Mouse (Mus musculus) MEL (cell line): ENCODE results near the gene Fgd2. TPM values are rescaled to one million over a fixed set of nuclear protein-coding genes. Genes with fewer than 3 reads are reported as not detected.

Experiments
- DNase-seq: peaks from one replicate; pipeline ENCODE4 v3.0.0; 2011; ENCODE audit warnings: low read depth, low spot score
- H3K27ac ChIP-seq: 2 replicates; pipeline ENCODE4 v1.5.1; 2012; ENCODE audit warnings: low read depth, mild to moderate bottlenecking, control low read depth, low read length, moderate library complexity; ENCODE audit not compliant: control insufficient read depth
- H3K27me3 ChIP-seq, 2 experiments: fragments of 150-350 bp in 1 of 2; sonication (generic) in 1 of 2; 2 replicates each; pipeline ENCODE4 v1.6.1; 2012; ENCODE audit warnings: low read length in 2 of 2, mild to moderate bottlenecking in 2 of 2, improper control_type of control experiment in 1 of 2, moderate library complexity in 1 of 2; ENCODE audit not compliant: insufficient read depth in 2 of 2, control insufficient read depth in 1 of 2
- H3K36me3 ChIP-seq, 2 experiments: 2 replicates each; pipeline ENCODE4 v1.6.1; 2012 to 2014; ENCODE audit warnings: low read length in 2 of 2, improper control_type of control experiment in 1 of 2, inconsistent platforms in 1 of 2, mild to moderate bottlenecking in 1 of 2; ENCODE audit not compliant: insufficient read depth in 2 of 2, control insufficient read depth in 1 of 2
- H3K4me1 ChIP-seq, 2 experiments: fragments of 150-350 bp in 1 of 2; sonication (generic) in 1 of 2; 2 replicates each; pipeline ENCODE4 v1.6.1; 2012; ENCODE audit warnings: low read length in 2 of 2, improper control_type of control experiment in 1 of 2, mild to moderate bottlenecking in 1 of 2; ENCODE audit not compliant: insufficient read depth in 2 of 2, control insufficient read depth in 1 of 2
- H3K4me3 ChIP-seq, 2 experiments: fragments of 150-350 bp in 1 of 2; sonication (generic) in 1 of 2; 2 replicates each; pipeline ENCODE4 v1.5.1; 2012; ENCODE audit warnings: low read depth in 2 of 2, low read length in 2 of 2, mild to moderate bottlenecking in 2 of 2, moderate library complexity in 2 of 2, control low read depth in 1 of 2, improper control_type of control experiment in 1 of 2; ENCODE audit not compliant: control insufficient read depth in 1 of 2, insufficient read depth in 1 of 2
- H3K79me2 ChIP-seq: 2 replicates; pipeline ENCODE4 v1.6.1; 2012; ENCODE audit warnings: mild to moderate bottlenecking, low read length, moderate library complexity; ENCODE audit not compliant: control insufficient read depth, poor library complexity, insufficient read depth
- H3K9ac ChIP-seq: 2 replicates; pipeline ENCODE4 v1.6.1; 2012; ENCODE audit warnings: low read depth, mild to moderate bottlenecking, control low read depth, low read length, moderate library complexity; ENCODE audit not compliant: control insufficient read depth, poor library complexity, severe bottlenecking
- H3K9me3 ChIP-seq: fragments of 150-350 bp; sonication (generic); replicated peaks from 2 replicates; pipeline ENCODE4 v1.6.1; 2012; ENCODE audit warnings: mild to moderate bottlenecking, low read length, improper control_type of control experiment, moderate library complexity; ENCODE audit not compliant: insufficient read depth
- CHD1 ChIP-seq: IDR thresholded peaks from 2 replicates; pipeline ENCODE4 v1.6.1; 2012; ENCODE audit warnings: low read depth, mild to moderate bottlenecking, inconsistent platforms, low read length, improper control_type of control experiment
- CHD2 ChIP-seq: IDR thresholded peaks from 2 replicates; pipeline ENCODE4 v1.6.1; 2011; ENCODE audit warnings: low read length, improper control_type of control experiment
- E2F4 ChIP-seq: IDR thresholded peaks from 2 replicates; pipeline ENCODE4 v1.6.1; 2011; ENCODE audit warnings: low read depth, low read length, improper control_type of control experiment, borderline replicate concordance
- EP300 ChIP-seq, 2 experiments: IDR thresholded peaks; 2 replicates each; pipeline ENCODE4 v1.6.1; 2011; ENCODE audit warnings: improper control_type of control experiment in 2 of 2, low read length in 2 of 2, low read depth in 1 of 2, mild to moderate bottlenecking in 1 of 2
- JUND ChIP-seq: IDR thresholded peaks from 2 replicates; pipeline ENCODE4 v1.6.1; 2011; ENCODE audit warnings: low read depth, mild to moderate bottlenecking, improper control_type of control experiment, low read length
- POLR2AphosphoS2 ChIP-seq: IDR thresholded peaks from 2 replicates; pipeline ENCODE4 v1.6.1; 2011; ENCODE audit warnings: low read length, improper control_type of control experiment
- TAL1 ChIP-seq: IDR thresholded peaks from 2 replicates; pipeline ENCODE4 v1.6.1; 2012; ENCODE audit warnings: mild to moderate bottlenecking, inconsistent platforms, low read length, moderate library complexity, mixed read lengths
- UBTF ChIP-seq: IDR thresholded peaks from 2 replicates; pipeline ENCODE4 v1.6.1; 2012; ENCODE audit warnings: low read depth, mild to moderate bottlenecking, inconsistent platforms, low read length, improper control_type of control experiment, moderate library complexity, borderline replicate concordance; ENCODE audit not compliant: insufficient read depth
- USF1 ChIP-seq: IDR thresholded peaks from 2 replicates; pipeline ENCODE4 v1.6.1; 2014; ENCODE audit warnings: low read depth, mild to moderate bottlenecking, inconsistent platforms, low read length, improper control_type of control experiment, moderate library complexity
- ZC3H11A ChIP-seq: IDR thresholded peaks from 2 replicates; pipeline ENCODE4 v1.6.1; 2012; ENCODE audit warnings: low read depth, mild to moderate bottlenecking, inconsistent platforms, low read length, improper control_type of control experiment
- ZMIZ1 ChIP-seq: IDR thresholded peaks from 2 replicates; pipeline ENCODE4 v1.6.1; 2012; ENCODE audit warnings: low read depth, mild to moderate bottlenecking, inconsistent platforms, low read length, improper control_type of control experiment, moderate library complexity
- ZNF384 ChIP-seq: IDR thresholded peaks from 2 replicates; pipeline ENCODE4 v1.6.1; 2012; ENCODE audit warnings: low read depth, mild to moderate bottlenecking, inconsistent platforms, low read length, improper control_type of control experiment
- polyA plus RNA-seq, 2 experiments: library from polyadenylated mRNA; stranded (reverse) in 1 of 2; unstranded in 1 of 2; fragments of >175 nt in 1 of 2; fragments of >200 nt in 1 of 2; gene quantifications; 2 replicates each; pipeline versions ENCODE4 v1.2.1 to v1.2.4; 2012; ENCODE audit warnings: low replicate concordance in 2 of 2, low read depth in 1 of 2; ENCODE audit not compliant: insufficient read length in 2 of 2, insufficient read depth in 1 of 2, missing spikeins in 1 of 2
- total RNA-seq: library from RNA; depleted of rRNA; stranded (reverse); fragments of 300-350 nt; gene quantifications from 2 replicates; pipeline ENCODE4 v1.2.3, GENCODE M21; 2012

Fgd2 gene
- total and polyA plus RNA-seq, 3 experiments = 0.23 to 0.39 TPM; not detected in 1

- no peak for TF ChIP-seq UBTF
- TF ChIP-seq ZC3H11A = no peak
- no peak for TF ChIP-seq POLR2AphosphoS2
- TF ChIP-seq TAL1 = no peak
- no peak for TF ChIP-seq ZMIZ1
- TF ChIP-seq JUND = no peak
- no peak for TF ChIP-seq CHD2
- no peak for TF ChIP-seq EP300 (IDR thresholded peaks at IDR 0.05; ENCODE audit: low read depth in 1 of 2, low read length in 2 of 2)
- no peak for TF ChIP-seq ZNF384
- TF ChIP-seq USF1 = no peak
- no peak for TF ChIP-seq CHD1
- no peak for TF ChIP-seq E2F4
- no peaks in the 10 kb centered on the region for H3K9me3 ChIP-seq
- H3K4me1 ChIP-seq = peaks cover 0 to 27% of the 10 kb centered on the region in 2 experiments; a peak in 3 of 4 replicates
- no peak overlapping the region for H3K9ac ChIP-seq
- H3K79me2 ChIP-seq = no peaks in the 10 kb centered on the region; the same call in 1 of the 2 replicates
- H3K36me3 ChIP-seq = peaks cover 0 to 18% of the 10 kb centered on the region in 2 experiments; a peak in 2 of 4 replicates
- no peak overlapping the region for H3K4me3 ChIP-seq
- H3K27ac ChIP-seq = no peak overlapping the region
- no peak for DNase-seq
- no peaks in the 10 kb centered on the region for H3K27me3 ChIP-seq
Measured at GRCm38 (mm10) chr17:29400044-29400443, 39.3 kb downstream of the Fgd2 start.

DNA sequence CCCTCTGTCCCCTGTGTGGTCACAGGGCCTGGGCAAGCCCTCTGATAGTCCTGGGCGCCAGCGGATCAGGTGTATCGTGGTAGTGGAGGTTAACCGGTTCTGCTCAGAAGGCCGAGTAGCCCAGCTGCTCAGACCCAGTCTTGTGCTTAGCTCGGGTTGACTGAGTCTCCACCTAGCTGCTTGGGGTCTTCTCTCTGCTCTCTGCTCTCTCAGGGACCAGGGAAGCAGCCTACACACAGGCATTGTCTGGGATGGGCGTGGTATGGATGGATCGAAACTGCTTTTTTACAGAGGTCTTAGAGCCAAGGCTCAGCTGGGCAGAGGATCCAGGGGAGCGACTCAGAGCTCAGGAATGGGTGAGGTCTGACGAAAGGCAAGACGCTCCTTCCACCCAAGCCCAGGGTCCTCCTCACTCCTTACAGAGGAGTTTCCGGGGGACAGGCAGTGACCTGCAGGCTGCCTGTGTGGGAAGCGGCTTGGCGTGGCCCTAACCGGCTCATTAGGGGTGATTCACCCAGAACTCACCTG is 41.1 kb downstream of the Fgd2 start:
- H3K79me2 ChIP-seq = no peaks in the 10 kb centered on the region; the same call in 1 of the 2 replicates
- no peak overlapping the region for H3K9ac ChIP-seq
- no peaks in the 10 kb centered on the region for H3K9me3 ChIP-seq
- no peaks in the 10 kb centered on the region for H3K27me3 ChIP-seq
- peaks cover 0 to 15% of the 10 kb centered on the region in 2 experiments; a peak in 2 of 4 replicates for H3K4me1 ChIP-seq
- H3K27ac ChIP-seq = no peak overlapping the region
- peaks cover 0 to 10% of the 10 kb centered on the region in 2 experiments; a peak in 2 of 4 replicates for H3K36me3 ChIP-seq
- DNase-seq = no peak
- no peak overlapping the region for H3K4me3 ChIP-seq
- TF ChIP-seq E2F4 = no peak

GRCm38 (mm10) chr17:29403179-29403578 is 42.5 kb downstream of the Fgd2 start:
- Histone ChIP-seq H3K27ac (no peak overlapping the region), H3K27me3 (no peaks in the 10 kb centered on the region), H3K9ac (no peak overlapping the region), H3K79me2 (no peaks in the 10 kb centered on the region; the same call in 1 of the 2 replicates), H3K4me3 (no peak overlapping the region), H3K9me3 (no peaks in the 10 kb centered on the region), H3K4me1 (peaks cover under 1 to 15% of the 10 kb centered on the region in 2 experiments), H3K36me3 (peaks cover 0 to 8% of the 10 kb centered on the region in 2 experiments; a peak in 2 of 4 replicates)
- TF ChIP-seq CHD2 (no peak), USF1 (peak; percentile 68)
- DNase-seq = peak; percentile 27
